9 mouse cellular contexts compared by ENCODE assay signal in the genomic region with DNA sequence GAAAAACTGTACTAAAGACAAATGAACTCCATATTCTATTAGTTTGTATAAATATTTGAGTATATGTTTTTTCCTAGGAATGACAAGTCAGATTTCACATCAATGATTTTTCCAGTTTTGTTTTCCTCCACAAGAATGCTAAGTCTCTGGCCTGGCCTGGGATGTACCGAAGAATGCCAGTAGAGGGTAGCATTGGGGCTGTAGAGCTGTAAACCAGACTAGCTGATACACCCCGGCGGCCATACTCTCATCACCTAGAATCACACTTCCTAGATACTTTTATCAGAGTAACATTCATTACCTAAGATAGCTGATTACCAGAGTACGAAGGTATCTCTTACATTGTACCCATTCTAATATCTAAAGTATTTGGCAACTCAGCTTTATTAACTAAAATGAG.
DNase-seq lines count a peak whose midpoint lies in the region; ATAC-seq and TF ChIP-seq lines count a peak whose summit lies in the region.
"Had no signal": no experiment of that assay in that cellular context is flagged by ENCODE, and none has a peak within 500 bp of the region (broad histone marks: within the 10 kb centered on the region; RNA-seq: fewer than 3 reads in every experiment).

No protein-coding gene starts in this region.

- WGBS in intestine, embryonic 14.5 days, result 17% methylated on average over 4 of the region's 4 CpGs
- WGBS in midbrain, embryonic 12.5 days, result 22% methylated on average over 4 of the region's 4 CpGs

- intact Hi-C loops in left cerebral cortex, adult 2 months (cut with DNase I), result loop anchor here (1.0 to 5.0 kb wide), 3 partner anchors 155 to 502 kb away; no protein-coding TSS in a partner anchor

- H3K9me3 ChIP-seq in intestine, embryonic 14.5 days (ENCODE audit: control insufficient read depth, low read length), result no peaks in the 10 kb centered on the region
- no peaks in the 10 kb centered on the region for H3K9me3 ChIP-seq in midbrain, embryonic 12.5 days
- H3K9me3 ChIP-seq: embryonic facial prominence, embryonic 15.5 days had no signal

- in situ Hi-C loops in Patski (cut with MboI; ENCODE audit: low pct_unique_long_range_greater_than_20kb), result loop anchor here (10.0 to 25.0 kb wide), 2 partner anchors 151 to 497 kb away; no protein-coding TSS in a partner anchor

- POLR2A ChIA-PET in Patski (lab: Charles Lee), result no interaction called here

- H3K4me2 ChIP-seq in intestine, embryonic 14.5 days (ENCODE audit: low read length), result no peak overlapping the region
- no peak overlapping the region for H3K4me2 ChIP-seq in midbrain, embryonic 12.5 days (replicated peaks)
- H3K4me2 ChIP-seq: embryonic facial prominence, embryonic 15.5 days had no signal

- no peak overlapping the region for H3K9ac ChIP-seq in intestine, embryonic 14.5 days (ENCODE audit: low read length)
- H3K9ac ChIP-seq in midbrain, embryonic 12.5 days (replicated peaks), result no peak overlapping the region
- H3K9ac ChIP-seq: embryonic facial prominence, embryonic 15.5 days had no signal

- CTCF ChIA-PET in Patski (lab: Charles Lee), result interaction anchor here (0.6 to 1.0 kb wide), 3 partner anchors 12 to 413 kb away, joined by 3 read pairs; no protein-coding TSS in a partner anchor

- no peaks in the 10 kb centered on the region for H3K36me3 ChIP-seq in intestine, embryonic 14.5 days (ENCODE audit: control insufficient read depth, insufficient read depth, low read length)
- no peaks in the 10 kb centered on the region for H3K36me3 ChIP-seq in midbrain, embryonic 12.5 days
- H3K36me3 ChIP-seq: embryonic facial prominence, embryonic 15.5 days had no signal

- H3K27me3 ChIP-seq in Patski, result peaks cover 24% of the 10 kb centered on the region
- H3K27me3 ChIP-seq in intestine, embryonic 14.5 days (replicated peaks; ENCODE audit: control insufficient read depth, insufficient read depth, low read length), result no peaks in the 10 kb centered on the region
- no peaks in the 10 kb centered on the region for H3K27me3 ChIP-seq in midbrain, embryonic 12.5 days
- H3K27me3 ChIP-seq: embryonic facial prominence, embryonic 15.5 days had no signal

- DNase-seq in 3134 (ENCODE audit: extremely low read depth, insufficient read length, low spot score) (peak; percentile 1), Patski (ENCODE audit: low read depth, low spot score) (no peak)
- peak; percentile 75 to 80 for DNase-seq in cerebellum, postnatal 14 days
- DNase-seq in frontal cortex, postnatal 36 days (ENCODE audit: low spot score in 2 of 2), result peak; percentile 50 to 66
- peak; percentile 69 for DNase-seq in intestine, embryonic 14.5 days (ENCODE audit: low spot score)
- DNase-seq in left cerebral cortex, adult 2 months (ENCODE audit: extremely low spot score in 1 of 2, low spot score in 2 of 2), result peak; percentile 49 to 67
- peak; percentile 8 to 11 for DNase-seq in spleen, postnatal 36 days (ENCODE audit: low spot score in 2 of 2)

- ATAC-seq in Patski, result peak; percentile 78
- ATAC-seq in intestine, embryonic 14.5 days (replicated peaks; ENCODE audit: low FRiP score, low TSS enrichment, low read depth), result 0 out of 2 replicates have a peak, but pooled peaks have one; percentile 66
- peak; percentile 78 for ATAC-seq in midbrain, embryonic 12.5 days (ENCODE audit: low FRiP score, low read depth)

- peak; percentile 70 for TF ChIP-seq CTCF in Patski (IDR thresholded peaks at IDR 0.05)
- TF ChIP-seq CTCF in left cerebral cortex, adult 2 months (IDR thresholded peaks at IDR 0.05), result peak; percentile 77

- H3K27ac ChIP-seq in intestine, embryonic 14.5 days (ENCODE audit: low read depth), result no peak overlapping the region
- no peak overlapping the region for H3K27ac ChIP-seq in left cerebral cortex, adult 2 months
- H3K27ac ChIP-seq in midbrain, embryonic 12.5 days (replicated peaks), result no peak overlapping the region
- H3K27ac ChIP-seq: embryonic facial prominence, embryonic 15.5 days had no signal

- H3K4me1 ChIP-seq in intestine, embryonic 14.5 days (replicated peaks; ENCODE audit: control insufficient read depth, insufficient read depth, low read length), result no peaks in the 10 kb centered on the region
- peaks cover 6% of the 10 kb centered on the region for H3K4me1 ChIP-seq in midbrain, embryonic 12.5 days
- H3K4me1 ChIP-seq: embryonic facial prominence, embryonic 15.5 days had no signal

- H3K4me3 ChIP-seq in intestine, embryonic 14.5 days (ENCODE audit: low read depth, low read length), result no peak overlapping the region
- H3K4me3 ChIP-seq in left cerebral cortex, adult 2 months, result no peak overlapping the region
- H3K4me3 ChIP-seq in midbrain, embryonic 12.5 days, result no peak overlapping the region
- H3K4me3 ChIP-seq: embryonic facial prominence, embryonic 15.5 days had no signal
